Mouse (Mus musculus): ENCODE results near the gene Arpp19. TPM values are rescaled to one million over a fixed set of nuclear protein-coding genes. Genes with fewer than 3 reads are reported as not detected.

The Arpp19 gene
- polyA plus RNA-seq, 1 experiment from 2014 or later, result 265 TPM

- H3K4me1 ChIP-seq (replicated peaks), result no peaks in the 10 kb centered on the region
- no peak for ATAC-seq (ENCODE audit: insufficient number of reproducible peaks, low FRiP score)
- no peak overlapping the region for H3K9ac ChIP-seq
- H3K9me3 ChIP-seq (replicated peaks), result no peaks in the 10 kb centered on the region
- H3K27ac ChIP-seq (ENCODE audit: poor library complexity, severe bottlenecking), result no peak overlapping the region
- peaks cover 4% of the 10 kb centered on the region; the same call in 1 of the 2 replicates for H3K36me3 ChIP-seq
- H3K27me3 ChIP-seq (replicated peaks), result no peaks in the 10 kb centered on the region
- H3K4me2 ChIP-seq, result no peak overlapping the region
- no peak overlapping the region for H3K4me3 ChIP-seq
These were observed 64.7 kb downstream of the Arpp19 start for GRCm38 (mm10) chr9:75102131-75102530.

Other genes with a start within 250 kb of the Arpp19 start
- 0.05 TPM in 1 of 2 replicates, not detected in the other for gene Onecut1, start 175.7 kb upstream of the Arpp19 start, polyA plus RNA-seq (2016; fragmentation: Nextera tagmentation; extraction: Ambion mirVana)
- gene Fam214a, start 84.7 kb upstream of the Arpp19 start, polyA plus RNA-seq (2016; fragmentation: Nextera tagmentation; extraction: Ambion mirVana), result 11.8 and 13.4 TPM in 2 replicates
- 15.8 and 17.4 TPM in 2 replicates for gene Myo5a, start 33.4 kb downstream of the Arpp19 start, polyA plus RNA-seq (2016; fragmentation: Nextera tagmentation; extraction: Ambion mirVana)
- gene Myo5c, start 194.4 kb downstream of the Arpp19 start, polyA plus RNA-seq (2016; fragmentation: Nextera tagmentation; extraction: Ambion mirVana), result 1.2 and 1.3 TPM in 2 replicates

Measured in heart, embryonic 12.5 days (tissue).